Mouse (Mus musculus) CH12.LX (cell line): ENCODE data around the gene Ube2g1. TPM values are rescaled to one million over a fixed set of nuclear protein-coding genes. Genes with fewer than 3 reads are reported as not detected.

ENCODE experiments used
- DNase-seq: peaks from one replicate; pipeline ENCODE4 v3.0.0-alpha.2; 2013; ENCODE audit errors: extremely low read depth
- H3K27ac ChIP-seq: 2 replicates; pipeline ENCODE4 v1.5.1; 2012; ENCODE audit warnings: low read depth, mild to moderate bottlenecking, control low read depth, moderate library complexity; ENCODE audit not compliant: insufficient read depth
- H3K27me3 ChIP-seq: replicated peaks from 2 replicates; pipeline ENCODE3; 2012; ENCODE audit warnings: inconsistent platforms
- H3K36me3 ChIP-seq, 2 experiments: replicated peaks in 1 of 2; 2 replicates each; pipeline versions ENCODE3 to v1.6.1; 2012; ENCODE audit warnings: inconsistent platforms in 1 of 2, low read length in 1 of 2, mild to moderate bottlenecking in 1 of 2, mixed read lengths in 1 of 2, moderate library complexity in 1 of 2; ENCODE audit not compliant: control insufficient read depth in 1 of 2, insufficient read depth in 1 of 2
- H3K4me1 ChIP-seq, 2 experiments: 2 replicates each; pipeline ENCODE4 v1.6.1; 2012; ENCODE audit warnings: inconsistent platforms in 1 of 2, moderate library complexity in 1 of 2; ENCODE audit not compliant: insufficient read depth in 2 of 2, control insufficient read depth in 1 of 2
- H3K4me2 ChIP-seq: 2 replicates; pipeline ENCODE4 v1.6.1; 2012; ENCODE audit warnings: low read depth, mild to moderate bottlenecking, control low read depth; ENCODE audit not compliant: poor library complexity, insufficient read depth, severe bottlenecking
- H3K4me3 ChIP-seq, 3 experiments: fragments of 150-350 bp in 1 of 3; sonication (generic) in 1 of 3; replicated peaks in 1 of 3; 2 replicates each; pipeline versions ENCODE3 to v1.5.1; 2011 to 2012; ENCODE audit warnings: low read depth in 2 of 3, low read length in 2 of 3, mild to moderate bottlenecking in 2 of 3, moderate library complexity in 2 of 3, control low read depth in 1 of 3, improper control_type of control experiment in 1 of 3, inconsistent platforms in 1 of 3, mixed read lengths in 1 of 3; ENCODE audit not compliant: poor library complexity in 1 of 3
- H3K79me2 ChIP-seq: replicated peaks from 2 replicates; pipeline ENCODE4 v1.6.1; 2012; ENCODE audit warnings: mild to moderate bottlenecking, moderate library complexity; ENCODE audit not compliant: control insufficient read depth, poor library complexity, insufficient read depth, severe bottlenecking; ENCODE audit errors: extremely low read depth
- H3K9ac ChIP-seq: 2 replicates; pipeline ENCODE4 v1.6.1; 2012; ENCODE audit warnings: low read depth, mild to moderate bottlenecking, control low read depth, moderate library complexity; ENCODE audit not compliant: insufficient read depth
- H3K9me3 ChIP-seq: replicated peaks from 2 replicates; pipeline ENCODE3; 2012; ENCODE audit warnings: low read length, inconsistent platforms, mixed read lengths
- HCFC1 ChIP-seq: IDR thresholded peaks from 2 replicates; pipeline ENCODE4 v1.6.1; 2012; ENCODE audit warnings: low read depth, mild to moderate bottlenecking, inconsistent platforms, low read length, improper control_type of control experiment
- IRF4 ChIP-seq: IDR thresholded peaks from 2 replicates; pipeline ENCODE4 v1.6.1; 2014; ENCODE audit warnings: low read depth, mild to moderate bottlenecking, inconsistent platforms, low read length, improper control_type of control experiment
- JUN ChIP-seq: IDR thresholded peaks from 2 replicates; pipeline ENCODE4 v1.6.1; 2011; ENCODE audit warnings: low read depth, mild to moderate bottlenecking, low read length, improper control_type of control experiment, moderate library complexity; ENCODE audit not compliant: insufficient read depth
- JUND ChIP-seq: conservative IDR thresholded peaks from 2 replicates; pipeline ENCODE4 v1.6.1; 2011; ENCODE audit warnings: low read depth, low read length, improper control_type of control experiment
- MAFK ChIP-seq: IDR thresholded peaks from 2 replicates; pipeline ENCODE4 v1.6.1; 2011; ENCODE audit warnings: low read length, improper control_type of control experiment; ENCODE audit not compliant: insufficient replicate concordance
- MAX ChIP-seq: IDR thresholded peaks from 2 replicates; pipeline ENCODE4 v1.6.1; 2011; ENCODE audit warnings: low read length, improper control_type of control experiment
- MXI1 ChIP-seq: IDR thresholded peaks from 2 replicates; pipeline ENCODE4 v1.6.1; 2011; ENCODE audit warnings: mild to moderate bottlenecking, low read depth, low read length, improper control_type of control experiment
- NELFE ChIP-seq: IDR thresholded peaks from 2 replicates; pipeline ENCODE4 v1.6.1; 2011; ENCODE audit warnings: low read depth, low read length, improper control_type of control experiment
- RCOR1 ChIP-seq: conservative IDR thresholded peaks from 2 replicates; pipeline ENCODE4 v1.6.1; 2012; ENCODE audit warnings: low read depth, mild to moderate bottlenecking, inconsistent platforms, low read length, improper control_type of control experiment
- TBP ChIP-seq: conservative IDR thresholded peaks from 2 replicates; pipeline ENCODE4 v1.6.1; 2011; ENCODE audit warnings: low read depth, low read length, improper control_type of control experiment
- TCF12 ChIP-seq: IDR thresholded peaks from 2 replicates; pipeline ENCODE4 v1.6.1; 2014; ENCODE audit warnings: low read depth, mild to moderate bottlenecking, inconsistent platforms, low read length, improper control_type of control experiment
- USF2 ChIP-seq: conservative IDR thresholded peaks from 2 replicates; pipeline ENCODE4 v1.6.1; 2011; ENCODE audit warnings: low read depth, low read length, improper control_type of control experiment
- ZNF384 ChIP-seq: IDR thresholded peaks from 2 replicates; pipeline ENCODE4 v1.6.1; 2012; ENCODE audit warnings: low read depth, low read length, improper control_type of control experiment, inconsistent platforms
- dilution Hi-C: fragments of 300-500 bp; cut with MboI; formaldehyde crosslinking; loops from 2 replicates; pipeline ENCODE4 v1.14.3; 2020; ENCODE audit warnings: low sequenced_read_pairs; ENCODE audit not compliant: extremely low pct_unique_long_range_greater_than_20kb, extremely low pct_ligation_motif_present
- in situ Hi-C: fragments of 300-500 bp; cut with MboI; formaldehyde crosslinking; loops from 3 replicates; pipeline ENCODE4 v1.14.3; 2019; ENCODE audit warnings: low sequenced_read_pairs, low pct_ligation_motif_present, low pct_unique_long_range_greater_than_20kb, mixed read lengths
- polyA plus RNA-seq: library from polyadenylated mRNA; unstranded; fragments of >175 nt; gene quantifications from 2 replicates; pipeline ENCODE4 v1.2.1, GENCODE M21; 2012; ENCODE audit warnings: low read depth; ENCODE audit not compliant: insufficient read length
- total RNA-seq, 2 experiments: library from RNA; depleted of rRNA; stranded (reverse); fragments of 300-350 nt in 1 of 2; fragments of >200 nt in 1 of 2; gene quantifications; 2 replicates each; pipeline ENCODE4 v1.2.3; 2012 to 2014

The Ube2g1 gene
- total and polyA plus RNA-seq, 3 experiments = 34.5 to 74.4 (median 73.8) TPM

DNA sequence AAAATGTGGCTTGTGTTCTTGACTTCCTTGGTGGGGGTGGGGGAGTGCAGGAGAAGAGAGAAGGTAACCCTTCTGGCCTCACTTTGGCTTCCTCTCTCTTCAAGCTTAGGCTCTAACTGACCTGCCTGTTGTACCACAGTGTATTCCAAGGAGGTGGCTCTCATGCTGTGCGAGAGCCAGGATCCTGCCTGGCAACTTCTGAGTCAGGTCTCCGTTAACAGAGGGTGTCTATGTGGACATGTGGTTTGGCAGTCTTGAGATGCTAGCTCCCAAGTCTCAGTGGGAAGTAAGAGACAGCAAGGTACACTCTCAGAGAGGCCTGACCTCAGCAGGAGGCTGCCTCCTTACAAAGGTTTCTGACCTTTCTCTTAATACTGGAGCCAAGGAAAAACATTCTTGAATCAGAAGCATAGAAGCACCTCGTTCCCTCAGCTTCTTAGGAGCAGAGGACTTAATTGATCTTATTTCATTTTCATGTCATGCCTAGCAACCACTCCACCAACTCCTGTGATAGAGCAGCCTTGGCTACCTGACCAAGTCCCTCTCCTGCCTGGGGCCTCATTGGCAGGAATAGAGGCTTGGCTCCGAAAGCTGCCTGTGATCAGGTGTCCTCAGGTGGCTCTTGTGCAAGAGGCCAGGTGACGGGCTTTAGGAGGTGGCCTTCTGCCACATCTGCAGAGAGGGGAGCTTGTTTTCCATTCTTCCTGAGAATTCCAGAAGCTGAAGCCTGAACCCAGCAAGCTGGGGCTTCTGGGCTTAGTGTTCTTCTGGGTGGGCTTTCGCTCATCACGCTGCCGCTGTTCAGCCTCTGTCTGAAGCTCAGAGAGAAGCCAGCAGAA is 25.3 kb upstream of the Ube2g1 start:
- H3K27ac ChIP-seq = no peak overlapping the region
- TF ChIP-seq ZNF384 = no peak
- no peak for TF ChIP-seq HCFC1
- no peak for TF ChIP-seq TBP
- no peak for TF ChIP-seq RCOR1
- no peak for TF ChIP-seq IRF4
- TF ChIP-seq, all 38 proteins: peak for 0
- Histone ChIP-seq H3K9ac (no peak overlapping the region), H3K79me2 (no peaks in the 10 kb centered on the region), H3K9me3 (no peaks in the 10 kb centered on the region), H3K36me3 (no peaks in the 10 kb centered on the region), H3K27me3 (no peaks in the 10 kb centered on the region), H3K4me3 (no peak overlapping the region), H3K4me2 (no peak overlapping the region), H3K4me1 (peaks cover 3 to 7% of the 10 kb centered on the region in 2 experiments)
- dilution Hi-C loops (no loop called here), in situ Hi-C loops (no loop called here)
- DNase-seq = no peak

DNA sequence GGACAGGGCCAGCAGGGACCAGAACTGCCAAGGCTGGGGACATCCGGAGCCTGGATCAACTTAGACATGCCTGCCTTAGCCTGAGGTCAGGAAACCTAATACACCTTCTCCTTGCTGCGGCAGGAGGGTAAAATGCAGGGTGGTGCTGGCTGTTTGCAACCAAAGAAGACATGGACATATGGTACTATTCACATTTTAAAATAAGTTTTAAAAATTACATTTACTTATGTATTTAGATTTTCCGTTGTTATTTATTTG is 24.7 kb upstream of the Ube2g1 start:
- no peak for DNase-seq
- TF ChIP-seq TBP (no peak), MAFK (no peak), USF2 (no peak), MXI1 (no peak), JUND (no peak)
- H3K9me3 ChIP-seq = no peaks in the 10 kb centered on the region
- in situ Hi-C loops (no loop called here), dilution Hi-C loops (no loop called here)
- no peak overlapping the region for H3K4me3 ChIP-seq
- H3K4me1 ChIP-seq = peaks cover 3 to 5% of the 10 kb centered on the region in 2 experiments
- H3K4me2 ChIP-seq = no peak overlapping the region
- H3K79me2 ChIP-seq = no peaks in the 10 kb centered on the region
- H3K27me3 ChIP-seq = no peaks in the 10 kb centered on the region
- H3K36me3 ChIP-seq = no peaks in the 10 kb centered on the region
- H3K9ac ChIP-seq = no peak overlapping the region
- H3K27ac ChIP-seq = no peak overlapping the region

DNA sequence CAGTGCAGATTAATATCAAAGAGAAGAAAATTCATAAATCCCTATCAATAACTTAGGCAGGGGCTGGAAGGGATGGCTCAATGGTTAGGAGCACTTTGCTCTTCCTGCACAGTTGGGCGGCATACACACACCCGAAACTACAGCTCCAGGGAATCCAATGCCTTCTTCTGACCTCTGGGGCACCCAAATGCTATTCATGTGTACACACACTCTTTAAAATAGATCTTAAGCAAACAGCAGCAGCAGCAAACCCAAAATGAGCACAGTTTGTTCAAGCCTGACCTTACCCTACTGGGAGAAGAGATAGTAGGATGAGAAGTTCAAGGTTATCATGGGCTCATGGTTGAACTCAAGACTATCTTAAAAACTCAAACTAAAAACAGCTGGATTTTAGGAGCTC is 24.0 kb upstream of the Ube2g1 start:
- Histone ChIP-seq H3K79me2 (no peaks in the 10 kb centered on the region), H3K4me2 (no peak overlapping the region), H3K4me3 (no peak overlapping the region), H3K4me1 (peaks cover 0 to 2% of the 10 kb centered on the region in 2 experiments; a peak in 1 of 4 replicates), H3K36me3 (no peaks in the 10 kb centered on the region), H3K9ac (no peak overlapping the region), H3K27ac (no peak overlapping the region), H3K9me3 (no peaks in the 10 kb centered on the region), H3K27me3 (no peaks in the 10 kb centered on the region)
- dilution Hi-C loops (no loop called here), in situ Hi-C loops (no loop called here)
- no peak for DNase-seq
- TF ChIP-seq JUN (no peak), NELFE (no peak), TCF12 (no peak), USF2 (no peak), TBP (no peak), ZNF384 (no peak), HCFC1 (no peak), MAX (no peak)
